Mouse (Mus musculus) bone marrow, adult 2 months (tissue): ENCODE data around the gene Olfr923. TPM values are rescaled to one million over a fixed set of nuclear protein-coding genes. Genes with fewer than 3 reads are reported as not detected.

Source experiments
- H3K27ac ChIP-seq: fragments of 200-500 bp; 2 replicates; pipeline ENCODE4 v1.5.1; 2012; ENCODE audit warnings: low read depth, mild to moderate bottlenecking, control low read depth, inconsistent platforms, low read length; ENCODE audit not compliant: control insufficient read depth, poor library complexity, insufficient read depth
- H3K4me1 ChIP-seq: fragments of 200-500 bp; 2 replicates; pipeline ENCODE4 v1.6.1; 2011; ENCODE audit warnings: low read length; ENCODE audit not compliant: control insufficient read depth, insufficient read depth
- H3K4me3 ChIP-seq: fragments of 200-500 bp; replicated peaks from 2 replicates; pipeline ENCODE3; 2011; ENCODE audit warnings: mild to moderate bottlenecking, low read depth, low read length, control low read depth; ENCODE audit not compliant: control insufficient read depth
- CTCF ChIP-seq: fragments of 200-500 bp; IDR thresholded peaks from 2 replicates; pipeline ENCODE4 v1.5.1; 2011; ENCODE audit warnings: low read length, control low read depth; ENCODE audit not compliant: control insufficient read depth, insufficient read depth
- POLR2A ChIP-seq: fragments of 200-500 bp; IDR thresholded peaks from 2 replicates; pipeline ENCODE4 v1.6.1; 2011; ENCODE audit warnings: low read depth, mild to moderate bottlenecking, control low read depth, low read length, borderline replicate concordance; ENCODE audit not compliant: control insufficient read depth
- WGBS: fragments of 180-500 bp; shearing (Covaris S2); methylation state at CpG from one replicate; pipeline ENCODE4 v1.1.7; 2018; 5-methylcytosine and 5-hydroxymethylcytosine counted together
- polyA plus RNA-seq: library from polyadenylated mRNA; stranded (reverse); fragments of >200 nt; gene quantifications from 2 replicates; pipeline ENCODE4 v1.2.4, GENCODE M21; 2011; ENCODE audit warnings: low replicate concordance; ENCODE audit not compliant: missing spikeins, insufficient read depth, insufficient read length

The Olfr923 gene
- polyA plus RNA-seq, 1 experiment, result not detected

GRCm38 (mm10) chr9:38876826-38877225 is 50.5 kb downstream of the Olfr923 start, which contains the start of gene Olfr926:
Olfr926 (plus strand) TSS chr9:38877126.
- Histone ChIP-seq H3K4me3 (no peak within 1 kb of the TSS), H3K4me1 (no peaks in the 10 kb centered on the region), H3K27ac (no peak within 1 kb of the TSS)
- TF ChIP-seq POLR2A (no peak), CTCF (no peak)
- WGBS, result 68% methylated on average over 2 of the region's 2 CpGs

Other genes starting within 250 kb of the Olfr923 start
- 0.23 TPM in 1 of 2 replicates, not detected in the other for gene Olfr912, start 246.4 kb upstream of the Olfr923 start, polyA plus RNA-seq
- not detected in 2 replicates for gene Olfr913, start 233.8 kb upstream of the Olfr923 start, polyA plus RNA-seq
- gene Olfr914, start 221.4 kb upstream of the Olfr923 start, polyA plus RNA-seq, result 1.0 TPM in 1 of 2 replicates, not detected in the other
- gene Olfr916, start 166.7 kb upstream of the Olfr923 start, polyA plus RNA-seq, result not detected in 2 replicates
- not detected in 2 replicates for gene Olfr917, start 160.7 kb upstream of the Olfr923 start, polyA plus RNA-seq
- not detected in 2 replicates for gene Olfr918, start 151.9 kb upstream of the Olfr923 start, polyA plus RNA-seq
- gene Olfr919, start 122.9 kb upstream of the Olfr923 start, polyA plus RNA-seq, result not detected in 2 replicates
- 6.4 and 8.9 TPM in 2 replicates for gene Vwa5a, start 108.3 kb upstream of the Olfr923 start, polyA plus RNA-seq
- not detected in 2 replicates for gene Olfr920, start 74.2 kb upstream of the Olfr923 start, polyA plus RNA-seq
- gene Olfr921, start 53.5 kb upstream of the Olfr923 start, polyA plus RNA-seq, result not detected in 2 replicates
- gene Olfr922, start 11.9 kb upstream of the Olfr923 start, polyA plus RNA-seq, result not detected in 2 replicates
- not detected in 2 replicates for gene Olfr924, start 17.9 kb downstream of the Olfr923 start, polyA plus RNA-seq
- gene Olfr26, start 28.5 kb downstream of the Olfr923 start, polyA plus RNA-seq, result not detected in 2 replicates
- not detected in 2 replicates for gene Olfr926, start 50.6 kb downstream of the Olfr923 start, polyA plus RNA-seq
- gene Olfr930, start 103.3 kb downstream of the Olfr923 start, polyA plus RNA-seq, result not detected in 2 replicates
- gene Olfr933, start 145.8 kb downstream of the Olfr923 start, polyA plus RNA-seq, result not detected in 2 replicates
- gene Olfr934, start 161.8 kb downstream of the Olfr923 start, polyA plus RNA-seq, result not detected in 2 replicates
- gene Olfr935, start 173.1 kb downstream of the Olfr923 start, polyA plus RNA-seq, result not detected in 2 replicates
- not detected in 2 replicates for gene Olfr146, start 196.8 kb downstream of the Olfr923 start, polyA plus RNA-seq
- gene Olfr937, start 238.4 kb downstream of the Olfr923 start, polyA plus RNA-seq, result not detected in 2 replicates